Mouse (Mus musculus): ENCODE results near the gene Lman2l. TPM values are rescaled to one million over a fixed set of nuclear protein-coding genes. Genes with fewer than 3 reads are reported as not detected.

Lman2l gene
- total and polyA plus RNA-seq, 3 experiments: 7.0 to 19.7 TPM; not detected in 1

DNA sequence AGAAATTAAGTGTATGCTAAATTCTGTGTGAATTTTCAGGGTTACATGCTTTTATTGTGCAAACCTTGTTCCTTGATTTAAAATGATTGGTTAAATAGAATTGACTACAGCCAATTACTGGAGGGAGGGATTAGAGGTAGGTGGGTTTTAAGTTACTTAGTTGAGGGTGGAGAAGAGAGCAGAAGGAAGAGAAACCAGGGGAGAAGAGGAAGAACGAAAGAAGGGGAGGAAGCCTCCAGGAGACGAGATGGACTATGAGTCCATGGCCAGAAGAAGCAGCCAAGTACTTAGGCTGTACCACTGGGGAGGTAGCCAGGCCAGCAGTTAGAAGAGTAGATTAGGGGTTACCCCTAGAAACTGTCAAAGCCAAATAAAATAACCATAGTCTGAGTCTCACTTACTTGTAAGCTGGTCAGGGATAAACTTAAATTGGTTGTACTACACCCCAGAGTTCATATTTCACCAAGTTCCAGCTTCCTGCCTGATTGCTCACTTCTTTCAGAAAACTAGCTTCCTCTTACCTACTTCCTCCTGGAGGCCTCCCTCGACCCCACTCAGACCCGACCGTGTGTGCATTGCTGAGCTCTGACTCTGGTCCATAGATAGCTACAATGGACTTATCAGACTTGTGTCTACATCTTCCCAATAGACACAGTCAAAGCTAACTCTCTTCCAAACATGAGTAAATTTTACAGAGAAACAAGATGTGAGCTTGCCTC is 1.2 kb upstream of the Lman2l start:
- Histone ChIP-seq H3K4me3 (ENCODE audit: control insufficient read depth in 1 of 2, insufficient read depth in 1 of 2, low read depth in 2 of 2, low read length in 2 of 2) (peak overlapping the region; percentile 41 to 57), H3K9ac (ENCODE audit: control insufficient read depth, low read depth, low read length, poor library complexity, severe bottlenecking) (peak overlapping the region; percentile 57), H3K4me1 (ENCODE audit: control insufficient read depth in 1 of 2, insufficient read depth in 2 of 2, low read length in 2 of 2) (peaks cover 0 to 9% of the 10 kb centered on the region in 2 experiments; a peak in 2 of 4 replicates), H3K27ac (ENCODE audit: control insufficient read depth, low read depth, low read length) (peak overlapping the region; percentile 93), H3K79me2 (ENCODE audit: control insufficient read depth, insufficient read depth, low read length, poor library complexity) (peaks cover 7% of the 10 kb centered on the region), H3K9me3 (replicated peaks; ENCODE audit: insufficient read depth, low read length) (no peaks in the 10 kb centered on the region), H3K36me3 (ENCODE audit: control insufficient read depth in 1 of 2, insufficient read depth in 2 of 2, low read length in 2 of 2) (peaks cover 0 to 16% of the 10 kb centered on the region in 2 experiments; a peak in 3 of 4 replicates), H3K27me3 (ENCODE audit: control insufficient read depth in 1 of 2, insufficient read depth in 2 of 2, low read length in 2 of 2) (no peaks in the 10 kb centered on the region)
- peak; percentile 84 for DNase-seq (ENCODE audit: low read depth, low spot score)
- TF ChIP-seq SIN3A (IDR thresholded peaks at IDR 0.05; ENCODE audit: low read length) (no peak), ELF1 (IDR thresholded peaks at IDR 0.05; ENCODE audit: low read depth, low read length) (no peak; the same call in 1 of the 2 replicates), TBP (IDR thresholded peaks at IDR 0.05; ENCODE audit: low read depth, low read length) (peak; percentile 59), MAX (IDR thresholded peaks at IDR 0.05; ENCODE audit: low read length) (no peak), NELFE (IDR thresholded peaks at IDR 0.05; ENCODE audit: low read depth, low read length) (0 out of 2 replicates have a peak, but pooled peaks have one; percentile 8), MEF2A (IDR thresholded peaks at IDR 0.05; ENCODE audit: extremely low read depth, insufficient replicate concordance, low read depth, low read length, poor library complexity, severe bottlenecking) (no peak), EP300 (IDR thresholded peaks at IDR 0.05; ENCODE audit: low read depth in 1 of 2, low read length in 2 of 2) (peak in 1 of 2 experiments; percentile 5; a peak in 1 of 4 replicates), TCF12 (IDR thresholded peaks at IDR 0.05; ENCODE audit: low read depth, low read length) (0 out of 2 replicates have a peak, but pooled peaks have one; percentile 3), POLR2A (IDR thresholded peaks at IDR 0.05; ENCODE audit: control insufficient read depth in 1 of 2, insufficient read depth in 1 of 2, low read depth in 1 of 2, low read length in 2 of 2, poor library complexity in 1 of 2) (peak; percentile 55 to 74; a peak in 2 of 4 replicates), ZMIZ1 (IDR thresholded peaks at IDR 0.05; ENCODE audit: low read depth, low read length) (peak; percentile 23; the same call in 1 of the 2 replicates), HCFC1 (IDR thresholded peaks at IDR 0.05; ENCODE audit: low read depth, low read length) (peak; percentile 3; the same call in 1 of the 2 replicates), E2F4 (IDR thresholded peaks at IDR 0.05; ENCODE audit: borderline replicate concordance, low read depth, low read length) (no peak), CHD1 (IDR thresholded peaks at IDR 0.05; ENCODE audit: low read depth, low read length) (peak; percentile 79; the same call in 1 of the 2 replicates)

DNA sequence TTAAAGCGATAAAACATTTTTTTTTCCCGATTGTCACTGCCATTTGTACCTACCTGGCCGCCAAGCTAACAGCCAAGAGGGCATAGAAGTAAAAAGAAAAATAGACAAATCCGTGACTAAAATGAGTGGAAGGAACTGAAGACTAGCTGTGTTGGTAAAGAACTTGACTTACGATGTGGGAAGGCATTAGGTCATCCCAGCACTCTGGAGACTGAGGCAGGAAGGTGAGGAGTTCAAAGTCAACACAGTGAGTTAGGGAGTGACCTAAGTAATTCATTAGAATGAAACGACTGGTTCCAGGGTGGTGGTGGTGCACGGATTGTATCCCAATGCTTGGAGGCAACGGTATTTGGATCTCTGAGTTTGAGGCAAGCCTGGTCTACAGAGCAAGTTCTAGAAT is 437 bp upstream of the Lman2l start:
- no peak for DNase-seq (ENCODE audit: low read depth, low spot score)
- Histone ChIP-seq H3K36me3 (ENCODE audit: control insufficient read depth in 1 of 2, insufficient read depth in 2 of 2, low read length in 2 of 2) (peaks cover 0 to 16% of the 10 kb centered on the region in 2 experiments; a peak in 3 of 4 replicates), H3K4me1 (ENCODE audit: control insufficient read depth in 1 of 2, insufficient read depth in 2 of 2, low read length in 2 of 2) (peaks cover 0 to 9% of the 10 kb centered on the region in 2 experiments; a peak in 3 of 4 replicates), H3K4me3 (ENCODE audit: control insufficient read depth in 1 of 2, insufficient read depth in 1 of 2, low read depth in 2 of 2, low read length in 2 of 2) (peak overlapping the region; percentile 41 to 57), H3K9me3 (replicated peaks; ENCODE audit: insufficient read depth, low read length) (no peaks in the 10 kb centered on the region), H3K27me3 (ENCODE audit: control insufficient read depth in 1 of 2, insufficient read depth in 2 of 2, low read length in 2 of 2) (no peaks in the 10 kb centered on the region), H3K79me2 (ENCODE audit: control insufficient read depth, insufficient read depth, low read length, poor library complexity) (peaks cover 7% of the 10 kb centered on the region), H3K9ac (ENCODE audit: control insufficient read depth, low read depth, low read length, poor library complexity, severe bottlenecking) (peak overlapping the region; percentile 55), H3K27ac (ENCODE audit: control insufficient read depth, low read depth, low read length) (peak overlapping the region; percentile 93)
- TF ChIP-seq NELFE (IDR thresholded peaks at IDR 0.05; ENCODE audit: low read depth, low read length) (peak; percentile 3; the same call in 1 of the 2 replicates), POLR2A (IDR thresholded peaks at IDR 0.05; ENCODE audit: control insufficient read depth in 1 of 2, insufficient read depth in 1 of 2, low read depth in 1 of 2, low read length in 2 of 2, poor library complexity in 1 of 2) (no peak)
